Mouse (Mus musculus) neural tube, embryonic 12.5 days (tissue): ENCODE results near the gene Gpr19. TPM values are rescaled to one million over a fixed set of nuclear protein-coding genes. Genes with fewer than 3 reads are reported as not detected.

Experiments used
- ATAC-seq: fragments of 200-750 bp; cut with Nextera tagmentation; 2 replicates; pipeline ENCODE4 v1.8.0; 2017; ENCODE audit warnings: low read depth, mild to moderate bottlenecking, moderate TSS enrichment, moderate library complexity; ENCODE audit not compliant: low FRiP score
- H3K27ac ChIP-seq: fragments of 300-500 bp; sonication (generic); 2 replicates; pipeline ENCODE4 v1.5.1; 2016
- H3K27me3 ChIP-seq: fragments of 300-500 bp; sonication (generic); replicated peaks from 2 replicates; pipeline ENCODE4 v1.6.1; 2016; ENCODE audit warnings: mild to moderate bottlenecking
- H3K36me3 ChIP-seq: fragments of 300-500 bp; sonication (generic); 2 replicates; pipeline ENCODE4 v1.6.1; 2016; ENCODE audit warnings: mild to moderate bottlenecking
- H3K4me1 ChIP-seq: fragments of 300-500 bp; sonication (generic); 2 replicates; pipeline ENCODE4 v1.6.1; 2016
- H3K4me2 ChIP-seq: fragments of 300-500 bp; sonication (generic); replicated peaks from 2 replicates; pipeline ENCODE4 v1.6.1; 2016; ENCODE audit warnings: mild to moderate bottlenecking
- H3K4me3 ChIP-seq: fragments of 300-500 bp; sonication (generic); 2 replicates; pipeline ENCODE4 v1.5.1; 2016
- H3K9ac ChIP-seq: fragments of 300-500 bp; sonication (generic); 2 replicates; pipeline ENCODE4 v1.6.1; 2016; ENCODE audit warnings: mild to moderate bottlenecking
- H3K9me3 ChIP-seq: fragments of 300-500 bp; sonication (generic); 2 replicates; pipeline ENCODE4 v1.6.1; 2016; ENCODE audit warnings: mild to moderate bottlenecking
- WGBS: fragments of 180-500 bp; shearing (Covaris S2); methylation state at CpG from one replicate; pipeline ENCODE4 v1.1.7; 2016; 5-methylcytosine and 5-hydroxymethylcytosine counted together
- polyA plus RNA-seq: library from polyadenylated mRNA; unstranded; fragments of >200 nt; fragmentation: Nextera tagmentation; extraction: Ambion mirVana; gene quantifications from 2 replicates; pipeline ENCODE4 v1.2.1, GENCODE M21; 2016

Gene Gpr19
- polyA plus RNA-seq, 1 experiment from 2014 or later, result 35.7 TPM

GRCm38 (mm10) chr6:134829786-134830700, 68.3 kb downstream of the Gpr19 start, which contains the start of gene Crebl2:
Crebl2 (plus strand) TSS chr6:134830154.
- Histone ChIP-seq H3K4me1 (peaks cover 7% of the 10 kb centered on the region; the same call in 1 of the 2 replicates), H3K9me3 (no peaks in the 10 kb centered on the region), H3K9ac (peak within 1 kb of the TSS; percentile 80), H3K36me3 (no peaks in the 10 kb centered on the region), H3K27me3 (no peaks in the 10 kb centered on the region), H3K4me2 (peak within 1 kb of the TSS; percentile 72), H3K27ac (peak within 1 kb of the TSS; percentile 74; the same call in 1 of the 2 replicates), H3K4me3 (peak within 1 kb of the TSS; percentile 72)
- peak; percentile 97 for ATAC-seq
- under 1% methylated on average over 57 of the region's 58 CpGs for WGBS

- no peaks in the 10 kb centered on the region for H3K36me3 ChIP-seq
- H3K9ac ChIP-seq, result no peak overlapping the region
- H3K4me1 ChIP-seq, result no peaks in the 10 kb centered on the region
- ATAC-seq, result no peak
- H3K27me3 ChIP-seq, result no peaks in the 10 kb centered on the region
- no peak overlapping the region for H3K4me3 ChIP-seq
- no peak overlapping the region for H3K4me2 ChIP-seq
- H3K27ac ChIP-seq, result no peak overlapping the region
- WGBS, result 73% methylated on average over 10 of the region's 10 CpGs
- no peaks in the 10 kb centered on the region for H3K9me3 ChIP-seq
Measured at GRCm38 (mm10) chr6:134822844-134823243, 75.5 kb downstream of the Gpr19 start.

GRCm38 (mm10) chr6:134820411-134820810, 78.0 kb downstream of the Gpr19 start:
- H3K4me3 ChIP-seq, result no peak overlapping the region
- ATAC-seq, result no peak
- no peak overlapping the region for H3K27ac ChIP-seq
- no peaks in the 10 kb centered on the region for H3K27me3 ChIP-seq
- H3K4me1 ChIP-seq, result no peaks in the 10 kb centered on the region
- no peak overlapping the region for H3K4me2 ChIP-seq
- no peak overlapping the region for H3K9ac ChIP-seq
- 41% methylated on average over 6 of the region's 6 CpGs for WGBS
- no peaks in the 10 kb centered on the region for H3K36me3 ChIP-seq
- H3K9me3 ChIP-seq, result no peaks in the 10 kb centered on the region

GRCm38 (mm10) chr6:134819741-134820140, 78.6 kb downstream of the Gpr19 start:
- Histone ChIP-seq H3K36me3 (no peaks in the 10 kb centered on the region), H3K27ac (no peak overlapping the region), H3K27me3 (no peaks in the 10 kb centered on the region), H3K4me3 (no peak overlapping the region), H3K9ac (no peak overlapping the region), H3K4me2 (no peak overlapping the region), H3K9me3 (no peaks in the 10 kb centered on the region), H3K4me1 (no peaks in the 10 kb centered on the region)
- no peak for ATAC-seq
- WGBS, result 56% methylated on average over 5 of the region's 5 CpGs

Other genes starting within 250 kb of the Gpr19 start
- 11.0 and 11.5 TPM in 2 replicates for gene Dusp16, start 106.0 kb downstream of the Gpr19 start, polyA plus RNA-seq
- gene Crebl2, start 68.4 kb downstream of the Gpr19 start, polyA plus RNA-seq, result 2.8 and 3.1 TPM in 2 replicates
- 21.0 and 24.8 TPM in 2 replicates for gene Cdkn1b, start 21.8 kb upstream of the Gpr19 start, polyA plus RNA-seq
- gene Apold1, start 83.1 kb upstream of the Gpr19 start, polyA plus RNA-seq, result 4.7 and 4.9 TPM in 2 replicates
- gene Ddx47, start 113.0 kb upstream of the Gpr19 start, polyA plus RNA-seq, result 90.8 and 93.0 TPM in 2 replicates
- 2.5 and 3.3 TPM in 2 replicates for gene Gprc5a, start 167.1 kb upstream of the Gpr19 start, polyA plus RNA-seq
- gene Gprc5d, start 219.7 kb upstream of the Gpr19 start, polyA plus RNA-seq, result not detected in 2 replicates